Mouse (Mus musculus) erythroblast, embryonic 14.5 days (primary cell): Measurements from ENCODE around the gene Lasp1. TPM values are rescaled to one million over a fixed set of nuclear protein-coding genes. Genes with fewer than 3 reads are reported as not detected.

Experiments
- H3K27me3 ChIP-seq: 2 replicates; pipeline ENCODE4 v1.6.1; 2012; ENCODE audit warnings: inconsistent platforms; ENCODE audit not compliant: control insufficient read depth
- H3K36me3 ChIP-seq: 2 replicates; pipeline ENCODE4 v1.6.1; 2012; ENCODE audit warnings: mild to moderate bottlenecking, inconsistent platforms; ENCODE audit not compliant: control insufficient read depth
- H3K4me1 ChIP-seq: 2 replicates; pipeline ENCODE4 v1.6.1; 2012; ENCODE audit warnings: inconsistent platforms; ENCODE audit not compliant: control insufficient read depth
- H3K4me3 ChIP-seq: replicated peaks from 2 replicates; pipeline ENCODE3; 2012; ENCODE audit warnings: moderate library complexity, mild to moderate bottlenecking, inconsistent platforms
- H3K9me3 ChIP-seq: 2 replicates; pipeline ENCODE4 v1.6.1; 2012; ENCODE audit warnings: low read length, inconsistent platforms, mixed read lengths; ENCODE audit not compliant: control insufficient read depth
- GATA1 ChIP-seq: IDR thresholded peaks from 2 replicates; pipeline ENCODE4 v1.6.1; 2012; ENCODE audit warnings: low read length, inconsistent platforms, mixed read lengths
- TAL1 ChIP-seq: IDR thresholded peaks from 3 replicates; pipeline ENCODE4 v1.6.1; 2012; ENCODE audit warnings: low read length, inconsistent platforms, mixed read lengths
- polyA plus RNA-seq: library from polyadenylated mRNA; stranded (reverse); fragments of >175 nt; gene quantifications from 2 replicates; pipeline ENCODE4 v1.2.3, GENCODE M21; 2012

The Lasp1 gene
- polyA plus RNA-seq, 1 experiment = 0.56 TPM

GRCm38 (mm10) chr11:97813746-97814515 is 15.1 kb downstream of the Lasp1 start:
- TF ChIP-seq GATA1 (no peak), TAL1 (no peak)
- H3K4me1 ChIP-seq = peaks cover 31% of the 10 kb centered on the region
- H3K27me3 ChIP-seq = no peaks in the 10 kb centered on the region
- no peak overlapping the region for H3K4me3 ChIP-seq
- H3K9me3 ChIP-seq = no peaks in the 10 kb centered on the region
- peaks cover 18% of the 10 kb centered on the region; the same call in 1 of the 2 replicates for H3K36me3 ChIP-seq

- Histone ChIP-seq H3K36me3 (peaks cover 13% of the 10 kb centered on the region; the same call in 1 of the 2 replicates), H3K4me3 (no peak overlapping the region), H3K27me3 (no peaks in the 10 kb centered on the region), H3K9me3 (no peaks in the 10 kb centered on the region), H3K4me1 (peaks cover 29% of the 10 kb centered on the region)
- TF ChIP-seq GATA1 (no peak), TAL1 (no peak)
These were observed 16.9 kb downstream of the Lasp1 start for GRCm38 (mm10) chr11:97815736-97816135.

DNA sequence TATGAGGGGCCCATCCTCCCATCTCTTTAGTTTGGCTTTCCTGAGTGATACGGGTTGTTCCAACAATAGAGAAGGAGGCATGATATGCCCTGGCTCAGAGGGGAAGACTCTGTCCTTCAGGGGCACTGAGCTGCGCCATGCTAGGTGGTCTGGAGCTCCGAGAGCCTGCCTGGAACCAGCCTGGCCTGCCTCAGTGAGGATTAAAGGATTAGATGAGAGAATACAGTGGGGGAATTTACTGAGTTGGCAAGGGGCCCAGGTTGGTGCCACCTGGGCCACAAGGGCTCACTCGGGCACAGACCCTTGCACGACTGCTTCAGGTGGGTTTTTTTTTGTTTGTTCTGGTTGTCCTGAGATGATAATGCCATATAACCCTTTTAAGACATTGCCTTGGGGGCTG is 17.4 kb downstream of the Lasp1 start:
- no peaks in the 10 kb centered on the region for H3K27me3 ChIP-seq
- H3K4me1 ChIP-seq = peaks cover 30% of the 10 kb centered on the region
- no peaks in the 10 kb centered on the region for H3K9me3 ChIP-seq
- TF ChIP-seq GATA1 (no peak), TAL1 (no peak)
- H3K4me3 ChIP-seq = no peak overlapping the region
- peaks cover 13% of the 10 kb centered on the region; the same call in 1 of the 2 replicates for H3K36me3 ChIP-seq

DNA sequence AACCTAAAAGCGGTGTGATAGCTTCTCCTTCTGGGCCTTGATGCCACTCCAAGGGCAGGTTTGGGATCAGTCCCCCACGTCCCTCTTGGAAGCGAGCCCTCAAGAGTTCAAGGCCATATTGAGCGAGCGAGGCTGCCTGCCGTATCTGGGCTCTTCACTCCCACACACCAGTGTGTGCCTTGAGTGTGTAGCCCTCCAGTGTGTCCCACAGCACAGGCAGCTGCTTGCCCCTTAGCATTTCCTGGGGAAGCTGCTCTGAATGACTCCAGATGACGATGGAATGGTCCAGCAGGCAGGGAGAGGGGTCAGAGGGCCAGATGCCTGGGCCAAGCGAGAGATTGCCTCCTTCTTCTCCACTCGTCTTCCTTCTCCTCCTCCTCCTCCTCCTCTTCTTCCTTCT is 18.1 kb downstream of the Lasp1 start:
- no peaks in the 10 kb centered on the region for H3K9me3 ChIP-seq
- H3K4me3 ChIP-seq = no peak overlapping the region
- H3K27me3 ChIP-seq = no peaks in the 10 kb centered on the region
- TF ChIP-seq GATA1 = no peak
- TF ChIP-seq TAL1 = no peak
- peaks cover 13% of the 10 kb centered on the region; the same call in 1 of the 2 replicates for H3K36me3 ChIP-seq
- peaks cover 35% of the 10 kb centered on the region for H3K4me1 ChIP-seq

GRCm38 (mm10) chr11:97817379-97817778 is 18.6 kb downstream of the Lasp1 start:
- no peaks in the 10 kb centered on the region for H3K9me3 ChIP-seq
- no peak overlapping the region for H3K4me3 ChIP-seq
- H3K4me1 ChIP-seq = peaks cover 35% of the 10 kb centered on the region
- peaks cover 13% of the 10 kb centered on the region; the same call in 1 of the 2 replicates for H3K36me3 ChIP-seq
- no peak for TF ChIP-seq TAL1
- no peak for TF ChIP-seq GATA1
- no peaks in the 10 kb centered on the region for H3K27me3 ChIP-seq

DNA sequence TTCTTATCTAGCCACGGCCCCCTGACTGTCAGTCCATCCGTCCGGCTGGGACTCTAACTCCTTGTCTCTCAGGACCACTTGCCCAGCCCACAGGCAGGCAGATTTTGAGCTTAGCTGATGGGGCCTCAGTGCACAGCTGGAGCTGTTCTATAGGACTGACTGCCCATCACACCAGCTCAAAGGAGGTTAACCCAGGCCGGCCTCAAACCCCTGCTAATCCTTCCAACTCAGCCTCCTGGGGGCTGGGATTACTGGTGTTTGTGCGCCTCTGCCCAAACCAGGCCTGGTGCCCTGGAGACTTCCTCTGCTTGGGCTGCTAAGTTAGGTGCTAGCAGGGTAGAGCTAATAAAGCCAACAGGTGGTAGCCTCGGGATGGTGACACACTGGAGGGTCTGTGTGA is 19.2 kb downstream of the Lasp1 start:
- TF ChIP-seq TAL1 (no peak), GATA1 (no peak)
- Histone ChIP-seq H3K9me3 (no peaks in the 10 kb centered on the region), H3K27me3 (no peaks in the 10 kb centered on the region), H3K36me3 (peaks cover 10% of the 10 kb centered on the region; the same call in 1 of the 2 replicates), H3K4me3 (no peak overlapping the region), H3K4me1 (peaks cover 35% of the 10 kb centered on the region)

DNA sequence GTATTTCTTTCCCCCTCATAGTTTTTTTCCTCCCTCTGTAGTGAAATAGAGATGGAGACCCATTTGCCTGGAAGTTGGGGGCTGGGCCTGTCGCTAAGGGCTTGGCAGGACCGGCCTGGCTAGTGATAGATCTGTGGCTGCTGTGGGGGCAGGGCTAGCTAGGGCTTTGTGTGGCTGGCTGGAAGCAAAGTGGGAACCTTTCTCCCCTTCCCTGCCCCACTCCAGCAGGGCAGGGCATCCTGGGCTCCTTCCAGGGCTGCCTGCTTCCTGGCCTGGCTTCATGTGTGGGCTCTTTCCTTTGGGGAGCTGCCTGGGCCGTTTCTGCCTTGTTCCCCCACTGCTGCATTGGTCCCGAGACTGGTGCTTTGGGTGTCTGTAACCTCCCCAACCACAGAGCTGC is 19.8 kb downstream of the Lasp1 start:
- TF ChIP-seq TAL1 (no peak), GATA1 (no peak)
- Histone ChIP-seq H3K36me3 (peaks cover 6% of the 10 kb centered on the region; the same call in 1 of the 2 replicates), H3K4me3 (no peak overlapping the region), H3K9me3 (no peaks in the 10 kb centered on the region), H3K27me3 (no peaks in the 10 kb centered on the region), H3K4me1 (peaks cover 31% of the 10 kb centered on the region)

DNA sequence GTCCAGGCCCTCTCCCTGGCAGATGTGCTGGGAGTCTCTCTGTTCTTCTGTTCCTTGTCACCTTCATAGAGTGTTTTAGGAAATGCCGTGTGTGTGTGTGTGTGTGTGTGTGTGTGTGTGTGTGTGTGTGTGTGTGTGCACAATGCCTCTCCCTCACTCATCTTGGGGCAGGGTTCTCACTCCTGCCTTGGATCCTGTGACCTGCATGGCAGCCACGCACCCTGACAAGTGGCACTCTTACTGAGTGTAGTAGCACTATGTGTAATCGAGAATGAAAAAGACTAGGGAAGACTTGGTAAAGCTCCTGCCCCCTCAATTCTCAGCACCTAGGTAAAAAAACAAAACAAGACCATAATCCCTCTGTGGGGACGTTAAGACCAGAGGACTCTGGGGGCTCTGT is 20.3 kb downstream of the Lasp1 start:
- H3K27me3 ChIP-seq = no peaks in the 10 kb centered on the region
- TF ChIP-seq GATA1 (no peak), TAL1 (no peak)
- H3K4me1 ChIP-seq = peaks cover 31% of the 10 kb centered on the region
- no peaks in the 10 kb centered on the region for H3K9me3 ChIP-seq
- no peak overlapping the region for H3K4me3 ChIP-seq
- peaks cover 6% of the 10 kb centered on the region; the same call in 1 of the 2 replicates for H3K36me3 ChIP-seq

DNA sequence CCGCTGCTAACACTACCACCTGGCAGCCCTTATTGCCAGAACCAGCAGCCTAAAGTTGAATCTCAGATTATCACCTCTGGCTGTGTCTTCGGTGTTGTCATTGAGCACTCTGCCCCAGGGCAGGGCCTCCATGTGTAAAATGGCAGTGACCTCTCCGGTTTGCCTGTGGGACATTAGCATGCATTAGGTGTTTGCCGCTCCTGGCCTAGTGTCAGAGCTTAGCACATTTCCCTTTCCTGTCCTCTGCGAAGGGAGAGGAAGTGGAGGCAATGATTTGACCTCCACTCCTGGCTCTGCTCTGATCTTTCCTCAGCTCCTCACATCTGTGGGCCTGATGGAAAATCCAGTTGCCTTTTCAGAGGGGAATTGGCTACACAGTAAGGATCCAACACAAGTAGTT is 21.1 kb downstream of the Lasp1 start:
- peaks cover 8% of the 10 kb centered on the region; the same call in 1 of the 2 replicates for H3K36me3 ChIP-seq
- peaks cover 31% of the 10 kb centered on the region for H3K4me1 ChIP-seq
- TF ChIP-seq TAL1 (no peak), GATA1 (no peak)

More for the DNA sequence above, 21.1 kb downstream of the Lasp1 start:
- H3K27me3 ChIP-seq = no peaks in the 10 kb centered on the region
- no peaks in the 10 kb centered on the region for H3K9me3 ChIP-seq
- no peak overlapping the region for H3K4me3 ChIP-seq
